Mouse (Mus musculus) megakaryocyte, embryonic 14.5 days (primary cell): ENCODE measurements around the gene Slamf9.

Experiments
- FLI1 ChIP-seq: IDR thresholded peaks from 2 replicates; pipeline ENCODE4 v1.6.1; 2012; ENCODE audit warnings: low read length, inconsistent platforms, mixed read lengths
- GATA1 ChIP-seq: IDR thresholded peaks from 3 replicates; pipeline ENCODE4 v1.6.1; 2012; ENCODE audit warnings: mixed read lengths, low read length, inconsistent platforms, borderline replicate concordance

DNA sequence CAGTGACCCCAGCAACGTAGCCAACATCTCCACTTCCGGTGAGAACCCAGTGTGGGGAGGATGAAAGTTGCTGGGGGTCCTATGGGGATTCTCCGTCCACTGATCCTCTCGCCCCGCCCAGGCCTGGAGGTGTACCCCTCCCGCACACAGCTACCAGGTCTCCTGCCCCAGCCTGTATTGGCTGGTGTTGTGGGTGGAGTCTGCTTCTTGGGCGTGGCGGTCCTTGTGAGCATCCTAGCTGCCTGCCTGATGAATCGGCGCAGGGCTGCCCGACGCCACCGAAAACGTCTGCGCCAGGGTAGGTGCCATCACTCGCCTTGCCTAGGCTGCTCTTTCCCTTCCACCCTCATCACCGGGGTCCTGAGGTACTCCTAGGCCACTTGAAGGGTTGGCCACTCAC lies 20.9 kb downstream of the Slamf9 start:
- TF ChIP-seq GATA1 (no peak), FLI1 (no peak)
